Mouse (Mus musculus) gastrocnemius, postnatal 14 days (tissue): ENCODE measurements around the gene Pef1. TPM values are rescaled to one million over a fixed set of nuclear protein-coding genes. Genes with fewer than 3 reads are reported as not detected.

Source experiments
- DNase-seq: peaks from one replicate; pipeline ENCODE4 v3.0.0; 2021; ENCODE audit warnings: mixed read lengths
- intact Hi-C: fragments of 180-260 bp; cut with DNase I; formaldehyde crosslinking; loops from one replicate; pipeline ENCODE4 v1.15.1; 2025; ENCODE audit warnings: low total_unique reads
- total RNA-seq, 2 experiments: library from RNA; stranded (reverse); gene quantifications; 2 replicates each; pipeline ENCODE4 v1.2.3; 2021

The Pef1 gene
- total RNA-seq, 2 experiments from 2014 or later = 27.6 to 30.8 TPM

GRCm38 (mm10) chr4:130084331-130084945, 17.9 kb upstream of the Pef1 start:
- intact Hi-C loops = loop anchor here (2.0 kb wide), 2 partner anchors 48 to 134 kb away; no protein-coding TSS in a partner anchor
- peak; percentile 74 for DNase-seq

DNA sequence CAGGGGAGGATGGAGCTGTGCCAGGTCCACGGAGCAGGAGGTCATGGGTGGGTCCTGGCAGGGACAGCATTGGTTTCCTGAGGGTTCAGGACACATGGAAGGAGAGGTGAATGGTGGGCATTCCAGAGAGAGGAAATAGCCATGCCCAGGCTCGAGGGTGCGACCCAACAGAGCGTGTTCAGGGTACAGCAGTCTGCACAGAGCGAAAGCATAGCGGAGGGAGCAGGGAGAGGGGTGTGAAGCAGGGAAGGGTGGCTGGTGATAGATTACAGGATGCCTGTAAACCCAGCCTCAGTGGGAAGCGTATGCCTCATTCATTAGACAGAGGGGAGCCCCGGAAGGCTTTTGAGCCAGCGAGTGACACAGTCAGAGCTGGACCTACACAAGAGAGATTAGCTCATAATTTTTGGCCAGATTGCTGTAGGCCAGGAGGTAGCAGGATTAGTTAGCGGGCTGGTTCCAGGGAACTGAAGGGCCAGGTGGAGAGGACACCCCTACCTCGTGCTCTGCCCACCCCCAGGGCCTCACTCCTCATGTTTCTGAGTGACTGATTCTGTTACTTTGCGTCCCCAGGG, 17.0 kb upstream of the Pef1 start:
- intact Hi-C loops = loop anchor here (2.0 kb wide), 2 partner anchors 49 to 135 kb away; no protein-coding TSS in a partner anchor
- DNase-seq = no peak

DNA sequence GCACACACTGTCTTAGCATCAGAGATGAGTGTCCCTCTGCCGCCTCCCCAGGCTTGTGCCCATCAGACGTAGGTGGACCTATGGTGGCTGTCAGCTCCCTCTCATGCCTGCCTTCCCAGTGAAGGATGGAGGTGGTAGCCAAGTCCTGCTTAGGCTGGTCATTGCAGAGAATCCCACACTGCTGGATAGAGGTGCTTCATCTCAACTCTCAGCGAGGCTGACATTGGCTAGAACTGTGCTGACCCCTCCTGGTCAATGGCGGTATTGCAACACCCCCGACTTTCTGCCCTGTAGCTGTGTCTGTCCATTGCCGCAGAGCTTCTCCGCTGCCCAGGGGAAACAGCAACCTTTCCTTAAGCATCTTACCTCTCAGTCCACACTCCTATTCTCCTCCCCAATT, 15.1 kb upstream of the Pef1 start:
- intact Hi-C loops = loop anchor here (1.0 kb wide), 1 partner anchor 128 kb away; no protein-coding TSS in a partner anchor
- DNase-seq = peak; percentile 87

DNA sequence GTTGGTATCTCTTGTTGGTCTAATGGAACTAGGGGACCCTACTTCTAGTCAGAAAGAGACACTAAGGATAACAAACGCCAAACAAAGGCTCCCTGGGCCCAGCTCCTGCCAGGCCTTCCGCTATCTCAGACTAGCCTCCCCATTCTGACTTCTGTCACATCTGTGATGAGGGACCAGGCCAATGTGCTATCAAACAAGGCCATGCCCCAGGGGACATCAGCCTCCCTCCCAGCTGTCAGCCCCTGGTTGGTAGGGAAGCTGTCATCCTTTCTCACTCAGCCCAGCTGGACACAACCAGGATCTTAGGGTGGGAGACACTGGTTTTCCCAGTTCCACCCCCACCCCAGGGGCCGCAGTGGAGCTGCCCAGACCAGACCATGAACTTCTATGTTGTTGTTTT, 7.2 kb upstream of the Pef1 start:
- no peak for DNase-seq
- intact Hi-C loops = no loop called here

DNA sequence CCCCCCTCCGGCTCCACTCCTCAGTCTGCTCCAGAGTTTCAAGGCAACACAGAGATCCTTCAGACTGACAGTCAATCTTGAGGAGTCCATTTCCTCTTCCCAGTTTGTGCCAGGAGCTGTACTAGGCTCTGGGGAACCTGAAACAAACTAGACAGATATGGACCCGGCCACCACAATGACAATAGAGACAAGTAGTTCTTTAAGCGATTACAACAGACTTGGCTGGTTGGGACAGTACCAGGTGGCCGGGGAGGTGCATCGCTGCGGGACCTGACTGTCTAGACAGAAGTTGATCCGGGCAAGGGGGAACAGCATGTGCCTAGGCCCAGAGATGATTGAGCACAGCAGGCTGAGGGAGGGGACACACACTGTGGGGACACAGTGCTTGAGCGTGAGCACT, 1.2 kb upstream of the Pef1 start:
- no peak for DNase-seq
- intact Hi-C loops = no loop called here

DNA sequence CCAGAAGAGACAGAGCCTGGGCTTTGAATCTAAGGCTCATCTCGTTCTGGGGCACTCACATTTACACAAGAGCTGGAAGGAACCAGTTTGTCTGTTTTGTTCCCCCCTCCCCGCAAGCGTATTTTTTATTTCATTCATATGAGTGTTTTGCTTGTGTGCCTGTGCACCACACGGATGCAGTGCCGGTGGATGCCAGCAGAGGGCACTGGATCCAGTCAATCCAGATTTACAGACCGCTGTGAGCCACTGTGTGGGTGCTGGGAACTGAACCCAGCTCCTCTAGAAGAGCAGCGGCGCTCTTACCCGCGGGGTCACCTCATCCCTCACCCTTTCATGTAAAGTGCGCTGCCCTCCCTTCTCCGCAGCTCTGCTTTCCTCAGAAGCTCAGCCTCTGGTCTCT, 1.3 kb downstream of the Pef1 start:
- intact Hi-C loops = no loop called here
- DNase-seq = no peak

DNA sequence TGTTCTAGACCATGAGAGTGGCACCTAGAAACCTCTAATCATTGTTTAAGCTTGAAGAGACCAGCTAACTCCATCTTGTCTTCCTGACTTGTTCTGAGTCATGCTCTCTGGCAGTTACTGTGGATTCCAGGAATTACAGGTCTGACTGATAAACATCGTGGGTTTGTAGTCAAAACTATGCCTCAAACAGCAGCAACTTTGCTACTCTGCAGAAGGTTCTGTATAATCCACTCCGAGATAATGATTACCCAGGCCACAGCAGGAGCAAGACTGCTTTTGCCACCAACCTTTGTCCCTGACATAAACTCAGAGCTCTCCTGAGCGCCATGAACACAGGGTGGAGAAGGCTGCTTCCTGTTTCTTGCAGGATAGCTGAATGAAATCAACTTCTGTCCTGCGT, 2.2 kb downstream of the Pef1 start:
- no peak for DNase-seq
- intact Hi-C loops = no loop called here

DNA sequence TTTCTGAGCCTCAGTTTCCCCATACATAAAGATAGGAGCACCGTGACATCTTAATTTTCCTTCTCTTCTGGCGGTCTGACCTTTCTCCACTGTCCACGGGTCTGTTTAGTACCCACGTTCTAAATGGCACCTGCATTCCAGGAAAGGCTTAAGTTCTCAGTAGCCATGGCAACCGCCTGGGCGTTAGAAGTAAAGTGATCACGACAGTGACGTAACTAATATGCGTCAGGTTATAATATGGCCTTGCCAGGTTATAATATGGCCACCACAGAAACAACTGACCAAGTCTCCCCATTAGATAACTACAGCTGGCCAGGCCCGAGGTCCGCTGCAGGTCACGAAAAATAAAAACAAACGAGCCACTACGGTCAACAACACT, 4.7 kb downstream of the Pef1 start:
- no peak for DNase-seq
- intact Hi-C loops = no loop called here

DNA sequence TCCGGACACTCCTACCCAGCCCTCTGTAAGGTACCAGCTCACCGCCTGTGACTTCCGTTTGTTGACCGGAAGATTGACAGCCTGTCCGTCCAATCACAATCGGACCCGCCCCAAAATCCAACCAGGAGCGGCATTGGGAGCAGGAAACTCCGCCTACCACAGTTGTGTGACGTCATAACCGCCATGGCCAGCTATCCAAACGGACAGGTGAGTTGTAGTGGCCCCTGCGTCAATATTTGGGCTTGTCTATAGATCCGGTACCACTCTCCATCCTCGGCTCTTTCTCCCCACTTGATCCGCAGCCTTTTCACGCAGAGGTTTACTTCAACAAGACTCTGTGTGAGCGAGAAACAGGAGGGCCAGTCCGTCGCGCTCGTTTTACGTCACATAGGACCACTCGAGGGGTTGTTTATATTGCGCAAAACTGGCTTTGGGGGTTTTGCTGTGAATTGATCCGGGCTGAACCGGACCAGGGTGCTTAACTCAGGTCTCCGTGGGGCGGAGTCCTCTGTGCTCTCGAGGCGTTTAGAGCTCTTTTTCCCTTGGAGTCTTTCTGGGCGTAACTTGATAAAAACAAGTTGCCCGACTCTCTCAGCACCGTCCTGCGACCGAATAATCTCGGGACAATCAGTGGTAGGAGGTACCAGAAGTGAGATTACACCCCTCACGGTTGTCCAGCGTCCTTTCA, 5.2 kb downstream of the Pef1 start:
- intact Hi-C loops = no loop called here
- DNase-seq = peak; percentile 99

GRCm38 (mm10) chr4:130108929-130109328, 6.6 kb downstream of the Pef1 start:
- intact Hi-C loops = no loop called here
- no peak for DNase-seq

DNA sequence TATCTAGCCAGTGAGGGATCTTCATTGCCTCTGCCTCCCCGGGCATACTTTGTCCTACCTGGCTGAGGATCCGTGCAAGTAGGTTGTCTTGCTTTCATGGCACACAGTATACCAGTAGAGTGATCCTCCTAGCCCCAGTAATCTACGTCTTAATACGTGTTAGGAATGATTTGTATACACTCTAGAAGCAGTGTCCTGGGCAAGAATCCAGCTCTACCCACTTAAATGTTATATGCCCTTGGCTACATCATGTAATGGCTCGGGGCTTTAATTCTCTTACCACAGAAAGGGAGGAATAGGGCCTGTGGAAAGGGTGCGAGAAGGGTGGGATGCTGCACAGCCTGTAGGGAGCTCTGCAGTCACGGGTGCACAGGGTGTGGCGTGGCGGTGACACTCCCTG, 7.3 kb downstream of the Pef1 start:
- intact Hi-C loops = no loop called here
- DNase-seq = no peak

DNA sequence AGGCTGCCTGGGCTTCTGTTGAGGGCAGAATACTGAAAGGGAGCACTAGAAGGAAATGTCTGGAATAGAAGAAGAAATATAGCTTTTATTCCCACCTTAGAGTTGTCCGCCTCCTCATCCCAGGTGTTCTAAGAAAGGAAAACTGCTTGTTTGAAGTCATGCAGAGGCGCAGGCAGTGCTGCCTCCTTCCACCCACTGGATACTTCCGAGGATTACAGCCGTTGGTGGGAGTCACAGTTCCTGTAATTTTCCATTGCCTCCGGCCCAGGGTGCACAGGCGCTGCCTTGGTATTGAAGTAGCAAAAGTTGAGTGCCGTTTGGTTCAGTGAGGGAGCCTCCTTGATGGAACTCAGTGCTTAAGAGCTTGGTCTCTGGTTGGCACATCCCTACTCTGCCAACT, 7.7 kb downstream of the Pef1 start:
- intact Hi-C loops = no loop called here
- DNase-seq = no peak

GRCm38 (mm10) chr4:130112299-130112698, 9.9 kb downstream of the Pef1 start:
- DNase-seq = peak; percentile 45
- intact Hi-C loops = no loop called here

DNA sequence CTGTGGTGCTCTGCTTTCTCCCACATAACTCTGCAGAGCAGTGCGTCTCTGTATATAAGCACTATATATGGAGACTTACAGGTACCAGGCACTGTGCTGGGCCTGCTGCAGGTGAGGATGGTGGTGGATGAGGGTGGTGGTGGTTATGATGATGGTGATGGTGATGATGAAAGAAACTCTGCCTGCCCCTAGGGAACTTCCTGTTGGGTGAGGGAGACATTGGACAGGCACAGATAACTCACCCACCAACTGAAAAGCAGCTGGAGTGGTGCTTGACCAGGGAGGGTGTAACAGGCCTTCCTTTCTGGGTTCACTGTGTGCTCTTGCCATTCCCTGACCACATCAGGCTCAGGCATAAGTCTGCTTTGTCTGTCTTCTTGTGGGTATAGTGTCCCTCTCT, 10.4 kb downstream of the Pef1 start:
- intact Hi-C loops = no loop called here

GRCm38 (mm10) chr4:130120752-130121151, 18.4 kb downstream of the Pef1 start:
- no peak for DNase-seq
- intact Hi-C loops = no loop called here

More for the DNA sequence above, 10.4 kb downstream of the Pef1 start:
- DNase-seq = no peak

- no peak for DNase-seq
- intact Hi-C loops = no loop called here
Measured at GRCm38 (mm10) chr4:130121560-130121959, 19.2 kb downstream of the Pef1 start.

GRCm38 (mm10) chr4:130123020-130123419, 20.7 kb downstream of the Pef1 start:
- no peak for DNase-seq

GRCm38 (mm10) chr4:130124110-130124509, 21.8 kb downstream of the Pef1 start:
- intact Hi-C loops = no loop called here
- DNase-seq = no peak

More at GRCm38 (mm10) chr4:130123020-130123419, 20.7 kb downstream of the Pef1 start:
- intact Hi-C loops = no loop called here

GRCm38 (mm10) chr4:130125164-130125563, 22.8 kb downstream of the Pef1 start:
- intact Hi-C loops = no loop called here
- DNase-seq = no peak

- intact Hi-C loops = no loop called here
- DNase-seq = no peak
Measured at GRCm38 (mm10) chr4:130125935-130126334, 23.6 kb downstream of the Pef1 start.

DNA sequence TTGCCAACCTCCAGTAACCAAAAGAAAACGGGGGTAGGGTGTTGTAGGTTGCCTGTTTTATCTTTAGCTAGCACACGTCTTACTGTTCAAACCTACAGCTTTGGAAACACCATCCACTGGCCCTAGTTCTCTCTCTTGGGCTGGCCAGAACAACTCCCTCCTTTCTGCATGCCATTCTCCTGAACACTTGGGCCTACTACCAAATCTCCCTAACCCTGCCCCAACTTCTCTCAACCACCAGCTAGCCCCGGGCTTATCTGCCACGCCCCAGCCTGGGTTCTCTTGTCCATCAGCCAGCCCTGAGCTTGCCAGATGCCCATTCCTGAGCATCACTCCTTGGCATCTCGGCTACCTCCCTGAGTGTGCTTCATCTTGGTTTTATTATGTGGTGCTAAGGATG, 26.5 kb downstream of the Pef1 start:
- no peak for DNase-seq
- intact Hi-C loops = no loop called here
